Mouse (Mus musculus) bone marrow, adult 2 months (tissue): ENCODE measurements at regions not wholly inside any gene's neighbourhood (a gene's known extent, or its start where the extent isn't known, plus 50 kb on each side); places are given as distances from the start of the nearest gene placed in this dataset.

Source experiments
- CTCF ChIP-seq: fragments of 200-500 bp; IDR thresholded peaks from 2 replicates; pipeline ENCODE4 v1.5.1; 2011; ENCODE audit warnings: low read length, control low read depth; ENCODE audit not compliant: control insufficient read depth, insufficient read depth
- POLR2A ChIP-seq: fragments of 200-500 bp; IDR thresholded peaks from 2 replicates; pipeline ENCODE4 v1.6.1; 2011; ENCODE audit warnings: low read depth, mild to moderate bottlenecking, control low read depth, low read length, borderline replicate concordance; ENCODE audit not compliant: control insufficient read depth

GRCm38 (mm10) chr5:144652231-144652630, 106.5 kb downstream of the Nptx2 start:
- TF ChIP-seq POLR2A (no peak), CTCF (no peak)
